Mouse (Mus musculus) embryonic facial prominence, embryonic 11.5 days (tissue): ENCODE results near the gene Cel. TPM values are rescaled to one million over a fixed set of nuclear protein-coding genes. Genes with fewer than 3 reads are reported as not detected.

Experiments
- ATAC-seq: fragments of 200-750 bp; cut with Nextera tagmentation; replicated peaks from 2 replicates; pipeline ENCODE4 v1.8.0; 2017; ENCODE audit warnings: low read depth; ENCODE audit not compliant: insufficient number of reproducible peaks, low FRiP score, low TSS enrichment
- DNase-seq: peaks from one replicate; pipeline ENCODE4 v3.0.0-alpha.2; 2015; ENCODE audit warnings: low spot score
- H3K27ac ChIP-seq: fragments of 300-500 bp; sonication (generic); replicated peaks from 2 replicates; pipeline ENCODE4 v1.5.1; 2014; ENCODE audit warnings: mild to moderate bottlenecking, low read depth, low read length, control low read depth
- H3K27me3 ChIP-seq: fragments of 300-500 bp; sonication (generic); 2 replicates; pipeline ENCODE4 v1.6.1; 2014; ENCODE audit warnings: mild to moderate bottlenecking, low read length, moderate library complexity, mixed read lengths; ENCODE audit not compliant: control insufficient read depth, insufficient read depth
- H3K36me3 ChIP-seq: fragments of 300-500 bp; sonication (generic); replicated peaks from 2 replicates; pipeline ENCODE4 v1.6.1; 2014; ENCODE audit warnings: low read depth, mild to moderate bottlenecking, low read length, moderate library complexity, mixed read lengths; ENCODE audit not compliant: control insufficient read depth, insufficient read depth
- H3K4me1 ChIP-seq: fragments of 300-500 bp; sonication (generic); 2 replicates; pipeline ENCODE4 v1.6.1; 2014; ENCODE audit warnings: low read length, mixed read lengths; ENCODE audit not compliant: control insufficient read depth, insufficient read depth
- H3K4me2 ChIP-seq: fragments of 300-500 bp; sonication (generic); 2 replicates; pipeline ENCODE4 v1.6.1; 2014; ENCODE audit warnings: low read depth, mild to moderate bottlenecking, control low read depth, low read length, moderate library complexity
- H3K4me3 ChIP-seq: fragments of 300-500 bp; sonication (generic); 2 replicates; pipeline ENCODE4 v1.5.1; 2014; ENCODE audit warnings: low read depth, low read length, control low read depth
- H3K9ac ChIP-seq: fragments of 300-500 bp; sonication (generic); replicated peaks from 2 replicates; pipeline ENCODE4 v1.6.1; 2014; ENCODE audit warnings: mild to moderate bottlenecking, control low read depth, low read length
- H3K9me3 ChIP-seq: fragments of 300-500 bp; sonication (generic); replicated peaks from 2 replicates; pipeline ENCODE4 v1.6.1; 2016; ENCODE audit warnings: mild to moderate bottlenecking, low read length, inconsistent platforms, mixed read lengths; ENCODE audit not compliant: control insufficient read depth
- WGBS: fragments of 180-500 bp; shearing (Covaris S2); extraction: QIAGEN DNeasy Blood & Tissue Kit; methylation state at CpG from one replicate; pipeline ENCODE4 v1.1.7; 2014; 5-methylcytosine and 5-hydroxymethylcytosine counted together
- polyA plus RNA-seq: library from polyadenylated mRNA; unstranded; fragments of >200 nt; fragmentation: Nextera tagmentation; extraction: Ambion mirVana; gene quantifications from 2 replicates; pipeline ENCODE4 v1.2.1, GENCODE M21; 2014

The Cel gene
- polyA plus RNA-seq, 1 experiment from 2014 or later, result not detected

DNA sequence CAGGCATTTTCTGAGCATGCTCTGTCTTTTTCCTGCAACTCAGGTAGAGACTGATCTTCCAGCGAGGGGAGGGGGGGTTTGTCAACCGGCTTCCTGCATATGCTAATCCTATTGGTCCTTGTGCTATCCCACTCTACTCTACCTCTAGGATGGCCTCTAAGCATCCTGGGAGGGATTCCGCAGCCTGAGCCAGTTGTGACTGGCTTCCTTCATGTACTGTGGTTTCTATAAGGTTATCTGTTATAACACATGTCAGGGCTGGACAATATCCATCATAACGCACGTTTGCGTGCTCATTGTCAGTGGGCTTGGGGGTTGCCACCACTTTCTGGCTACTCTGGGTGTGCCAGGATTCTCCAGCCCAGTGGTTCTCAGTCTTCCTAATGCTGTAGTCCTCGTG is 32.8 kb upstream of the Cel start:
- H3K4me1 ChIP-seq, result no peaks in the 10 kb centered on the region
- H3K4me3 ChIP-seq, result no peak overlapping the region
- no peak overlapping the region for H3K27ac ChIP-seq
- WGBS, result 81% methylated on average over 7 of the region's 7 CpGs
- ATAC-seq (no peak), DNase-seq (no peak)
- H3K4me2 ChIP-seq, result no peak overlapping the region
- H3K27me3 ChIP-seq, result no peaks in the 10 kb centered on the region
- no peaks in the 10 kb centered on the region for H3K9me3 ChIP-seq
- no peaks in the 10 kb centered on the region for H3K36me3 ChIP-seq
- no peak overlapping the region for H3K9ac ChIP-seq

DNA sequence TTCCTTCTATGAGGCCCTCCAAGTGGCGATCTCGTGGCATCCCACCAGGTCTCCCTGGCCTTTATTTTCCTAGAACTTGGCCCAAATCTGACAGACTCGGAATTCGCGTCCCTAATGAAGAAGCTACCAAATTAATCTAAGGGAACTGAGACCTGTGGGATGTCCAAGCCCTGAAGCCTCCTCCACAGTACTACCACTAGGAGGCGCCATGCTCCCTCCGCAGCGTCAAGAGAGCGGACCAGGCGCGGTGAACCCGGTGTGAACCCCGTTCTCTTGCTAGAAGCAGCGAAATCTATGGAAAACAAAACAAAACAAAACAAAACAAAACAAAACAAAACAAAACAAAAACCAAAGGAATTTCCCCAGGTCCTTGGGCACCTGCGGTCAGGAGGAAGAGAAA is 29.6 kb upstream of the Cel start:
- H3K4me3 ChIP-seq, result no peak overlapping the region
- H3K4me2 ChIP-seq, result no peak overlapping the region
- H3K27me3 ChIP-seq, result no peaks in the 10 kb centered on the region
- ATAC-seq (no peak), DNase-seq (peak; percentile 70)
- H3K27ac ChIP-seq, result no peak overlapping the region
- no peaks in the 10 kb centered on the region for H3K36me3 ChIP-seq
- H3K9ac ChIP-seq, result no peak overlapping the region
- no peaks in the 10 kb centered on the region for H3K9me3 ChIP-seq
- H3K4me1 ChIP-seq, result no peaks in the 10 kb centered on the region
- WGBS, result 7% methylated on average over 15 of the region's 15 CpGs

DNA sequence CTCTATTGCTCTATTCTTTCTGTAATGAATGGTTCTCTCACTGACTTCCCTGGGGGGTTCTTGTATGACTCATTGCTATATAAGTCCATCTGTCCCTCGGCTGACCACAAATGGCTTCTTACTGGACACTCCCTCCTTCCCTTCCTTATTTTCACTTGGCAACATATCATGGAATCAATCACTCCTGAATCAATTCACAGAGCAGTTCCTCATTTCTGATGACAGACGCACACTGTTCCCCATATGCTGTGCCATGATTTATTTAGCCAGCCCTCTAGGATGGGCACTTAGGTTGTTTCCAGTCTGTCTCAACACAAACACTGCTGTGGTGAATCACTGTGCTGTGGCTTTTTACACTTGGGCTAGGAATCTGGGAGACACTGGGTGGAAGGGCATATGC is 28.3 kb upstream of the Cel start:
- H3K4me1 ChIP-seq, result no peaks in the 10 kb centered on the region
- DNase-seq (no peak), ATAC-seq (no peak)
- no peak overlapping the region for H3K9ac ChIP-seq
- no peaks in the 10 kb centered on the region for H3K27me3 ChIP-seq
- no peak overlapping the region for H3K4me3 ChIP-seq
- 76% methylated on average over 2 of the region's 2 CpGs for WGBS
- H3K36me3 ChIP-seq, result no peaks in the 10 kb centered on the region
- no peak overlapping the region for H3K4me2 ChIP-seq
- no peak overlapping the region for H3K27ac ChIP-seq
- H3K9me3 ChIP-seq, result no peaks in the 10 kb centered on the region

DNA sequence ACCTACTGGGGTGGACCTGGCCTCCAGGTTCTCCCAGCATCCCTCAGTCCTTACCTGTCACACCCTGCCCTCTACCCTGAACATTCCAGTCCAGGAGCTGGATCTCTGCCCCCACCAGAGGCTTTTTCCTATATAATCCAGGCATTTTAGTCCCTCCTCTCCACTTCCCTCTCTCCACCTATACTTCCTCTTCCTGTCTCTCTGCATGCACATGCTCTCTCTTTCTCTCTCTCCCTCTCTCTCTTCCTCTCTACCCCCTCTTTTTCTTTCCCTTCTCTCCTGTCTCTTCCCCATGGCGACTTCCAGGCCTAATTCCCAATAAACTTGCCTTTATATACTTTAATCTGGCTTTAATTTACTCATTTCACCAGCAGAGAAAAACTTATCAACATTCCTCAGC is 25.4 kb upstream of the Cel start:
- 48% methylated on average over 1 of the region's 1 CpGs for WGBS

DNA sequence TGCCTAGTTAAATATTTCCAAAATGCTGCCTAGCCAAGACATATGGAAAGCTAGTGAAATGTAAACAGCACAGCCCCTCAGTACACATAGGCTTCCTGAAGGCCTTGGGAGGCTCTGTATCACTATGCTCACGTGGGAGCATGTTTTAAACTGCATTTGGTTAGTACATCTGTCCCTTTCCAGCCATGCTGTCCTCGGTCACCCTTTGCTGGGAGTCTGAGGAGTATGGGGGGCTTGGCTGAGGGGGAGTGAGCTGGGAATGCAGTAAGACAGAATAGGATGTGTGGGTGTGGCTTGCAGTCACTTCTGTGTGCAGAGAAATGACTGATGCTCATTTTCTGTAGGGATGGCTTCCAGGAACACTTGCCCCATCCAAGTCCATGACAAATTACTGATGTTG is 22.5 kb upstream of the Cel start:
- Histone ChIP-seq H3K4me2 (no peak overlapping the region), H3K9me3 (no peaks in the 10 kb centered on the region), H3K9ac (no peak overlapping the region), H3K36me3 (no peaks in the 10 kb centered on the region), H3K27ac (no peak overlapping the region), H3K27me3 (no peaks in the 10 kb centered on the region), H3K4me1 (no peaks in the 10 kb centered on the region), H3K4me3 (no peak overlapping the region)
- 42% methylated on average over 2 of the region's 2 CpGs for WGBS
- ATAC-seq, result no peak
- no peak for DNase-seq

More for the DNA sequence above, 25.4 kb upstream of the Cel start:
- ATAC-seq (no peak), DNase-seq (no peak)
- Histone ChIP-seq H3K4me3 (no peak overlapping the region), H3K27me3 (no peaks in the 10 kb centered on the region), H3K4me1 (no peaks in the 10 kb centered on the region), H3K9ac (no peak overlapping the region), H3K9me3 (no peaks in the 10 kb centered on the region), H3K27ac (no peak overlapping the region), H3K4me2 (no peak overlapping the region), H3K36me3 (no peaks in the 10 kb centered on the region)

DNA sequence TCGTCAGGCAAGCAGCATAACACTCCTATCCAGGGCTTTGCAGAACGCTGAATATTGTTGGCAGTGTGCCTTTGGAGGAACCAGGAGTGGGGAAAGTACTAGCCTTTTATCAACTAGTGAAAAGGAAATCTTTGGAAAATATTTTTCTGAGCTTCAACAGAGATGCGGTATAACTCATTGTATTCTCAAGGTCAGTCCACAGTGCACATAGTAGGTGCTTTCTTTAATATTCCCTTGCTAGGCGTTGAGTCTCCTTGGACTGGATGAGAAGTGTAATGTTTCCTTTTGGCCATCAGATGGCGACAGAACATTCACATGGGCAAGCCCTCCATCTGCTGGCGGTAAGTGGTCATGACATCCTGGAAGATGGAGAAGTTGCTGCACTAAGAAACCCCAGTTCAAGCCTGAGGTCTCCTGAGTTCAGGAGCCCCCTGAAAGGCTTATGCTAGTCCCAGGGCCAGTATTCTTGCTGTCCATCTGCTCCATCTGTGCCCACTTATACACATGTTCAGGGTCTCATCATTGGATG is 21.9 kb upstream of the Cel start:
- H3K27me3 ChIP-seq, result no peaks in the 10 kb centered on the region
- H3K4me1 ChIP-seq, result no peaks in the 10 kb centered on the region
- DNase-seq, result peak; percentile 88
- H3K9me3 ChIP-seq, result no peaks in the 10 kb centered on the region
- H3K9ac ChIP-seq, result no peak overlapping the region
- no peak for ATAC-seq
- 20% methylated on average over 6 of the region's 6 CpGs for WGBS
- no peak overlapping the region for H3K4me2 ChIP-seq
- H3K4me3 ChIP-seq, result no peak overlapping the region
- H3K27ac ChIP-seq, result no peak overlapping the region
- H3K36me3 ChIP-seq, result no peaks in the 10 kb centered on the region

DNA sequence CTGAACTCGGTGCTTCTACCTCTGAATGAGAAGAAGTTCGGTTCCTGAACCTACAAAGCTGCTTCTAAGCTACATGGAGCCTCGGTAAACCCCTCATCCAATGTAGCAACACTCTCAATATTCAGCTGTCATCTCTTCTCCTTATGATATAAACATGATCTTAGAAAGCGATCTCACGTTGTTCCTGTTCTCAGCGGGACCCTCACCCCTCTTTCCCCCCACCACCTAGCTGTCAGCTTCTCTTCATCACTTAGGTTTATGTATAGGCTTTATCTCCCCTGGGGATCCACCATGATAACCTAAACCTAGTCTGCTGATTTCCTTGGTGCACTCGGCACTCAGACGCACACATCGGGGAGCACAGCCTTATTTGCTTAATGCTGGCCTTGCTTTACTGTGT is 20.4 kb upstream of the Cel start, which contains the start of gene Gtf3c5:
TSS of gene Gtf3c5 (minus strand) at position 101 of the 400 bp plus-strand sequence.
- 76% methylated on average over 9 of the region's 9 CpGs for WGBS
- peak within 1 kb of the TSS; percentile 56 for H3K4me3 ChIP-seq
- ATAC-seq (no peak), DNase-seq (no peak)
- H3K9ac ChIP-seq, result peak within 1 kb of the TSS; percentile 72
- H3K4me1 ChIP-seq, result no peaks in the 10 kb centered on the region
- H3K36me3 ChIP-seq, result no peaks in the 10 kb centered on the region
- H3K27me3 ChIP-seq, result no peaks in the 10 kb centered on the region
- peak within 1 kb of the TSS; percentile 54; the same call in 1 of the 2 replicates for H3K27ac ChIP-seq
- H3K9me3 ChIP-seq, result no peaks in the 10 kb centered on the region
- H3K4me2 ChIP-seq, result peak within 1 kb of the TSS; percentile 46

DNA sequence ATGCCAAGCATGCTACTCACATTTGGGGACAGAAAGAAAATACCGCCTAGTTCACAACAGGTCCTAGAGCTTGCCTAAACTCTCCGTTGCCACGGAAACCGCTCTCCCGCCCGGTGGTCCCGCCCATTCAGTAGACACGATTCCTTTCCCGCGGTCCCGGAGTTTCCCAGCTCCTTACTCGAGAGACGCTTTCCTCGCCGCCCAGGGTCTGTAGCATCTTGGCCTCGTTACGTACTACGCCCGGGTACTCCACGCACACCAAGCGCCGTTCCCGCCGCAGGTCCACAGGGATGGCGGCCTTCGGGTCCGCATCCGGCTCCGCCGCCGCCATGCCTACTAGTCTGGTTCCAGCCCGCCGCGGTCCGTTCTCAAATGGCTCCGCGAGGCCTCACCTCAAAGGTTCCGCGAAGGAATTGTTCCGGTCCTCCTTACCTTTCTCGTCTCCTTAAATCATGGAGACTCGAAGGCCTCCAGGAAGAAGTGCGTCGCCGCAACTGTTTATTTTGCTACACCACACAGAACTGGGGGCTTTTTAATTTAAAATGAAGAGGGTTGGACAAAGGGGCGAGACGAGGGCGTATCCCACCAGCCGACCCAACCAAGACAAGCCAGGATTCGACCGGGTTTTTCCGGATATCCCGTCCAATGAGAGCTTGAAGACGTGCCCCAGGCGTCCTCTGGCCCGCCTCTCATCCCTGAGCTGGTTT is 19.6 kb upstream of the Cel start:
- Histone ChIP-seq H3K9me3 (no peaks in the 10 kb centered on the region), H3K4me2 (peak overlapping the region; percentile 46), H3K36me3 (peaks cover 2% of the 10 kb centered on the region; the same call in 1 of the 2 replicates), H3K27ac (peak overlapping the region; percentile 54; the same call in 1 of the 2 replicates), H3K9ac (peak overlapping the region; percentile 72), H3K4me3 (peak overlapping the region; percentile 56), H3K27me3 (no peaks in the 10 kb centered on the region), H3K4me1 (no peaks in the 10 kb centered on the region)
- WGBS, result under 1% methylated on average over 56 of the region's 56 CpGs
- ATAC-seq (peak; percentile 89), DNase-seq (peak; percentile 95)
